Mouse (Mus musculus) urinary bladder, postnatal 4 days (tissue): ENCODE results near the gene Vsig2.

Experiments
- DNase-seq, 2 experiments: peaks; one replicate each; pipeline ENCODE4 v3.0.0; 2021 to 2022; ENCODE audit warnings: low spot score in 2 of 2

Gene Vsig2

GRCm38 (mm10) chr9:37530888-37531705 is 8.0 kb upstream of the Vsig2 start:
- DNase-seq, result peak in 1 of 2 experiments; percentile 55

GRCm38 (mm10) chr9:37536851-37537250 is 2.2 kb upstream of the Vsig2 start:
- DNase-seq, result no peak

DNA sequence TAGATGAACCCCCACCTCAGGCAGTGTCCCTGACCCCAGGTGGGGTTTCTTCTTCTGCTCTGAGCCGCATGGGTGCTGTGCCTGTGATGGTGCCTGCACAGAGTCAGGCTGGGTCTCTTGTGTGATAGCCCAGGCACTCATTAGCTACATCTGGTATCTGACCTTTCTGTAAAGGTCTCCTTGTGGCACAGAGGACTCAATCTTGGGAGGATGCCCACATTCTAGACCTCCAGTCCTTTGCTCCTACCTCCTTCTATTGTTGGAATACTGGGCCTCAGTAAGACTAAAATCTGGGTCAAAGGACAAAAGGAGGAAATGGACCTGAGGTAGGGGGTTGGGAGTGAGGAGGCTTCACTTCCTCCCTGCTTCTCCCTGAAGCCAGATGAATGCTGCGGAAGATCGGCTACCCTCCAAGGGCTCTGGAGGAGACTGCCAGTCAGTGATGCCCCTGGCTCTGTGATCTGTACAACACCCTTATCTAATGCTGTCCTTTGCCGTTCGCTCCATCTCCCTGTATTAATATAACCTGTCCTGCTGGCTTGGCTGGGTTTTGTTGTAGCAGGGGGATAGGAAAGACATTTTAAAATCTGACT is 1.3 kb upstream of the Vsig2 start:
- DNase-seq, result no peak

- DNase-seq, result no peak
Measured at GRCm38 (mm10) chr9:37540226-37540625, 1.2 kb downstream of the Vsig2 start.

DNA sequence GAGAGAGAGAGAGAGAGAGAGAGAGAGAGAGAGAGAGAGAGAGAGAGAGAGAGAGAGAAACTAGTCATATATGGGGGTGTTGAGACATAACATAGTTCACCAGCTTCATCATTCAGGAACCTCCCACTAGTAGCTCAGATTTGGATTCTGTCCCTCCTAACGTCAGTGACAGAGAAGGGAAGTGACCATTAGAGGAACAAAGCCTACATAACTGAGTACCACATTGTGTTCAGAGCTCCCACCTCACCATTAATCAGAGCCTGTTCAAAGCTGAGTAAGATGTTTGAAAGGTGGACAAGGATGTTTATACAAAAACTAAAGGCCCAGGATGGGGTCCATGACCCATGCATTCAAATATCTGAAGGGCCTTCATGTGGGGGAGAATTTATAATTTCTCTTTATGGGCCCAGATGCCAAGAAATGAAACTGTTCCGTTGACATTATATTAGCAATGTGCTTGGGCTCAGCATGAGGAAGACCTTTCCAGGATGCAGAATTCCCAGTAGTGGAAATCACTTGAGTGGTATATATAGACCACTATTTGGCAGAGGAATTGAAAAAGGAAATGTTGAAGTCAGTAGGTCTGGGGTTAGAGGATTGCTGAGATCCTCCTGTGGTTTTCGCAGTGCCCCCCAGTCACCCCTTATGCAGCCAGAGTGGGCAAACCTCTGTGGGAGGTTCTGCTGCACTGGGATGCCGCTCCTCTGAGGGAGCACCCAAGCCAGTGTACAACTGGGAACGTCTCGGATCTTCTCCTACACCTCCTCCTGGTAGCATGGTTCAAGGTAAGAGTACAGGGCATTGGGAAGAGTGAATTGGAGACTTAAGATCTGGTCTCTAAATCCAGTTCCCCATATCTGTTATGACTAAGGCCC is 1.9 kb downstream of the Vsig2 start:
- peak in 1 of 2 experiments; percentile 16 for DNase-seq

DNA sequence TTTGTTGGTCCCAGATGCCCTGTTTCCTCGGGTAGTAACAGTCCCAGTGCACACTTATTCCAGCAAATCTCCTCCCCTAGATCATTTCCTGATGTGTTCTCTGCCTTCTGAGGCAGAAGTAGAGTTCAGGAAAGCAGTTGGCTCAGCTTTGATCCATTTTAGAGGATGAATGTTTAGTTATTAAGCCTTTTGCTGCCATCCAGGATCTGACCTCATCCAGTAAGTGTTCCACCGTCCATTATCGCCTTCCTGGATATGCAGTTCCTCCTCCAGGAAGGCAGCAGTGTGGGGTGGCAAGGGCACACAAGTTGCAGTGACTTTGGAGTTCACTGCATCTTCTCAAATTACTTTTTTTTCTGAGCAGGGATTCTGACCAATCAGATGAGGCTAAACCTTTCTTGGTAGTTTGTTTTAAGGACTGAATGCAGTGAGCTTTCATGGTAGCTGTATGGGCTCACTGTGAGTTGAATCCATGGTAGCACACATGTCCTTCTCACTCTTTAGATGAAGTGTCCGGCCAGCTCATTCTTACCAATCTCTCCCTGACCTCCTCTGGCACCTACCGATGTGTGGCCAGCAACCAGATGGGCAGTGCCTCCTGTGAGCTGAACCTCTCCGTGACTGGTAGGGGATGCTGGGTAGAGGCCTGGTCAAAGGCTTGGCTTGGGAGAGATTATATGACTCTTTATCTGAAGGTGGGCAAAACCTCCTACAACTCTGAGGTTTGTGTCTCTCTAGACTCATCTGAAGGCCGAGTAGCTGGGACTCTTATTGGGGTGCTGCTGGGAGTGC is 3.0 kb downstream of the Vsig2 start:
- DNase-seq, result peak in 1 of 2 experiments; percentile 13

DNA sequence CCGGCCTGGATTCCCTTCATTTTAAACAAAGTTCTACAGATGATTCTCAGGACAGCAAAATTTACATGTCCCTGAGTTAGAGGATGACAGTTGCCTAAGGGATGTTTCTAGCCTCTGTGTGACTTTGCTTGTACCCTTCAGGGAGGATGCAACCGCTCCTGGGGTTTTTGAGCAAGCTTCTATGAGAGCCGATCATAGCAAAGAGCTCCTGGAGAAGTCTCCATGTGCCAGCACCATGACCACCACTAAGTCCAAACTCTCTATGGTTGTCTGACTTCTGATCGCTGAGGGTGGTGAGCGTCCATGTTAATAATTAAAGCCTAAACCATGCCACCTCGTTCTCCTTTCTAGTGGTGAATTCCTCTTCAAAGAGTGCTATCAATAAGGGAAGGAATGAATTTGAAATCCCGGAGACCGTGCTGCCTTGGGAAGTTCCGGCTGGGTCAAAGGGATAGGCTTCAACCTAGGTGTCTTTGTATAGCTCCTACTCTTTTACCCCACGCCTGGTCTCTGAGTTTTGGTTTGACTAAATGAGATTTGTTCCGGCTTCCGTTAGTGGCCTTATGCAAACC is 4.9 kb downstream of the Vsig2 start:
- no peak for DNase-seq

DNA sequence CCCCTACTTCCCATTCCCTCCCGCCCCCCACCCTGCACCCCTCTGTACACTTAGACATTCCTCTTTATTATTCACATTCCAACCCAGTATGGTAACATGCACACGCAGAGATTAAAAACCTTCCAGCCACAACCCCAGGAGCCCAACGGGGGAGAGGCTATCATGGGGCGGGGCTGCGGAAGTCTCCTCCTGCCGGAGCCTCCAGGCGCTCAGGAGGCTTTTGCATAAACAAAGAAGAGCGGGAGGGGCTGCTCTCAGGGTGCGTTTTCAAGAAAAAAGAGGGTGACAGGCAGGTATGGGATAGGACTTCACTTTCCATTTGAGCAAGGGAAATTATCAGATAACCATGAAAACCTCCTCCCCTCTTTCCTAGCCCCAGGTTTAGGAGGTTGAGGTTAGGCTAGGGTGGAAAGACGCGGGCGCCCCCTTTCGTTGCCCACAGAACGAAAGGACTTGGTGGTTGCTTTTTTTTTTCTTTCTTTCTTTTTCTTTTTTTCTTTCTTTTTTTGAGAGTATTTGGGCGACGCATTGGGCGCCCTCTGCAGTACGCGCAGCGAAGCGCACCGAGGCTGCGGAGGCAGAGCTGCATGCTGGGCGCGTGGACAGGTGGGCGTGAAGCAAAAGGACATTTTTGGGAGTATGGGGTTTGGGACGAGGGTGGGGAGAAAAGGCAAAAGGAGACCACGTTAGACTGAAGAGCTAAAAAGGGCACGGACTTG is 5.6 kb downstream of the Vsig2 start:
- DNase-seq, result peak in 1 of 2 experiments; percentile 58

DNA sequence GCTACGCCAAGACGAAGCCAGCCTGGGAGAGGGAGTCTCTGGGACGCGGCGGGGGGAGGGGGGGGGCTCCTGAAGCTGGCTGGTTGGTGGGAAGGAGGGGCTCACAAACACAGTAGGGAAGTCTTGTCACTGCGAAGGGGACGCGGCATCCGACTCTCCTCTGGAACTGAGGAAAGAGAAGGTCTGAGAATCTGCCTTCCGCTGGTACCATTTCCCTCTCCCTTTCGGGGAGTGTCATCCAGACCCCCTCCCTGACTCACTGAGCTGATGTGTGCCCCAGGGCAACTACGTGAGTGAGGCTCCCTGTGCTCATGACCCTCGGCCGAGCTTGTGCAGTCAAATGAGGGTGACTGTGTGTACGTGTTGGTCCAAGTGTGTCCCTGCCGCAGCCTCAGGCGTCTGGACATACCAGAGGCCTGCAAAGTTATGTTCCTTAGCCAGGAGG is 6.1 kb downstream of the Vsig2 start:
- DNase-seq, result peak in 1 of 2 experiments; percentile 15

- peak in 1 of 2 experiments; percentile 14 for DNase-seq
Measured at GRCm38 (mm10) chr9:37545847-37546452, 6.9 kb downstream of the Vsig2 start.

DNA sequence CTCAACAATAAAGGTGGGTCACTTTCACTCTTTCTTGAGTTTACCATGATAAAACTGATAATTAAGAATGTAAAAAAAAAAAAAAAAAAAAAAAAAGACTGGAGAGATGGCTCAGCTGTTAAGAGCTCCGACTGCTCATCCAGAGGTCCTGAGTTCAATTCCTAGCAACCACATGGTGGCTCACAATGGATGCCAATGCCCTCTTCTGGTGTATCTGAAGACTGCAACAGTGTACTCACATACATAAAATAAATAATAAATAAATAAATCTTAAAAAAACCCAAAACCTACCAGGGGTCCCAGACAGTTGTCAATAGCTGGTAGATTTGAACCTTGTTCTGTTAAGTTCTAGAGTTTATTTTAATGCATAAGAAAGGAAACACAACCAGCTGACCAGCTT is 7.8 kb downstream of the Vsig2 start:
- DNase-seq, result no peak

DNA sequence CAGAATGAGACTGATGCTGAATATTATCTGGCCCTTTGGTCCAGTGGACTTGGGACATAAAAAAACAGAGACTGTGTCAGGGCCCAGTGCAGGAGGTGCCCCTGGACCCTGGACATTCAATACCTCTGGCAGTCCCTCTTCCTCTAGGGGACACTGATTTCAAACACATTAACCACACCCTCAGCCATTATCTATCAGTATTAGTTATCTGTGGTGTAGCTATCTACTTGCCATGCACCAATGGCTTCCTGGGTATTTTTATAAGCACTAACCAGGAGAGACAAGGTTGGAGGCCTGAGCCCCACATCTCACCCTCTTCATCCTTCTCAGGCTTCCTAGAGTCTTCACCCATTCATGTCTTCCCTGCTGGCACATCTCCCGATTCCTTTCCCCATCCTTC is 11.4 kb downstream of the Vsig2 start:
- DNase-seq, result no peak

DNA sequence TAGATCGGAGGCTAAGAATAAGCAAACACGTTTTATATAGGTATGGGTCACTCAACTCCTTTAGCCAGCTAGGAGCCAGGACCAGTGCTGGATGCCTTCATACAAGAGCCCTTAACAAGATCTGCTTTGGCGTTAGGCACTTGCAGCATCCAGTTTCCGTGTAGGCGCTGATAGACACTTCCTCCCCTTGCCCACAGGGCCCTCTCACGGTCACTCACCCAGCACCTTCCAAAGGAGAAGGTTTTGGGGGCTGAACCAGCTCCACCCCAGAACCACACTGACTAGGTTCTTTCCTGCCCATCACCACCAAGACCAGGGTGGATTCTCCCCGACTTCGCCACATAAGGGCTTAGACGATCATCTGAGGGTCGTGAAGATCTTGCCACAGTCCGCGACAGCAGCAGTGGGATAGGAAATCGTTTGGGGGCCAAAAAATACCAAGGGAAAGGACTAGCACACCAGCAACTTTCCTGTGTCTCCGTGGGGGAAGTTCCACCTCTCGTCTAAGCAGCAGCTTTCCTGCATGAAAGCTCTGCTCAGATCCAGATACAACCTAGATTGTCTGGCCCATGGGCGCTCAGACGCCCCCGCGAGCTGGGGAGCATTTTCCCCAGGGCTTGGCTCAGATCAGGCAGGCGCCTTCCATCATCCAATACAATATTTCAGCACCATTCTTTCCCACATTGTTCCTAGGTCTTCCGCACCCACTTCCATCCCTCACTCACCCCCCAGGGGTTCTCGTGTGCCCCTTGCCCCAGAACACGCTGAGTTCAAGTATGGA is 12.9 kb downstream of the Vsig2 start:
- peak in 1 of 2 experiments; percentile 16 for DNase-seq

DNA sequence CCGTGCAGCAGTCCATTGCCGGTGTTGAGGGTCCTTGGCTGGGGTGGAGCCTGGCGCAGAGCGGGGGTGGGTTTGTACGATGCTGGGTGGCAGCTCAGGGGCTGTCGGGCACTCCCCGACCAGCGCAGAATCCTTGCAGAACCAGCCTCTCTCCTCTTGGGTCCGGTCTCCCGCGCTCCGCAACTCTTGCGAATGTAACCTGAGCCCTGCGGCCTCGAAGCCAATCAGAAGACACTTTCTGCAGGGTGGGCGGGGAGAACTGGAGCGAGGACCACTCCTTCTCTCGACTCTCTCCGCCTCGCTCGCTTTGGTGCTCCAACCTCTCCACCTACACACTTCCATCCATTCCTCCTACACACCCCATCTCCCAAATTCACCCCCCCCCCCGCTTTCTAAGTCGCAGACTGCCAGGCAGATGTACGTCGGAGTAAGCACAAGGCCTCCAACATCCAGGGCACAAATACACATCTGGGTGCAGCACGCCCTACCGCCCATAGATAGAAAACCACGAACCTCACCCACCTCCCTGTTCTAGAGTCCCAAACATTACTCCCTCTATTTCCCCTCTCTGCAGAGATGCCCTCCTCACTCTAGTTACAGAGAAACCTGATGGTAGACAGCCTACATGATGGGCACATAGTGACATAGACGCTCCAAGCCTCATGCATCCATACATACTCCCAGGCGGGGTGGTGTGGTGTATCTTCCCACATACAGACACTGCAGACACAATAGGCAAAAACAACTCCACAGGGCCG is 13.7 kb downstream of the Vsig2 start, which contains the start of gene Nrgn:
Nrgn (minus strand) TSS at position 369 of the 758 bp plus-strand sequence.
- peak; percentile 73 to 87 for DNase-seq

- DNase-seq, result no peak
Measured at GRCm38 (mm10) chr9:37554279-37554678, 15.2 kb downstream of the Vsig2 start.

DNA sequence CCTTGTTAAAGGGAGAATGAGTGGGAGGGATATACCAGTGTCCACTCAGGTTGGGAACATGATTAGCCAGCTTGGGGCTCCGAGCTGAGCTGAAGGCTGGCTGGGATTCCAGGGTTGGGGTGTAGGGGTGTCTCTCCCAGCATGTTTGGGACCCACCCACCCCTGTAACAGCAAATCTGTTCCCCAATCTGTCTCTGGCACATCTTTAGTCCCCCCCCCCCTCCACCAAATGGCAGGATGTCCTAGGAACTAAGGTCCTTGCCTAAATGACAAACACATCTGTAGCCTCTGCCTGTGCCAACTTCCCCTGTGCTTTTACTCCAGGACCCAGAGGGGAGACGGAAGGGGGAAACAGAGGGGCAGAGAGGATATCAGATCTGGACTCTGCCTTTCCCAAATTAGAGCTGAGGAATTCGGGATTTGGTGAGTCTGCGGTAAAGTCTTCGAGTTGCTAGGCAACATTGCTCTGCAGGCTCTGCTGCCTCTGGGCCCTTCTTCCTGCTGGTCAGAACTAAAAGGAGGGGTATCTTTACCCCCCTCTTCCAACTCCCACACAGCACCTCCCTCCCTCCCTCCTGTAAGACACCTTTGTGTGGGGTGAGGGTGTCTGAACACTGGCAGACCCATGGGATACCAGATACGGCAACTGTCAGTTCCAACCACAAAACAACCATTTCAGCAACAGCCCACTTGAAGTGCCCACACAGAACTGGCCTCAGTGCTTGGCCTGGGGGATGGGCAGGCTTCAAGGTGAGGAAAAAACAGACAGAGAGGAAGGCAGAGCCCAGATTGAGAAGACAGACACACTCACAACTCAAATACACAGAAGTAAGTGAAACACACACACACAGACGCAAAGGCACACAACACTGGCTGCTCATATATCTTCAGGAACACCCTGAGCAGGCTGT is 16.0 kb downstream of the Vsig2 start, which contains the start of gene Siae:
Siae (plus strand) TSS at position 861 of the 911 bp plus-strand sequence.
- DNase-seq, result no peak

GRCm38 (mm10) chr9:37556366-37556765 is 17.3 kb downstream of the Vsig2 start:
- no peak for DNase-seq
